Mouse (Mus musculus) embryonic stem cell, embryonic (primary cell): ENCODE measurements around the gene Rab11fip4.

Experiments used
- CTCF ChIA-PET, 4 experiments: fragments of 300-600 bp in 2 of 4; fragments of 350-600 bp in 2 of 4; sonication (Branson Sonifier 250); formaldehyde crosslinking; loops; one replicate each; lab custom pipeline; 2022; ENCODE audit warnings: inconsistent platforms in 2 of 4; lab: Charles Lee
- POLR2A ChIA-PET, 4 experiments: fragments of 300-600 bp in 2 of 4; fragments of 350-600 bp in 2 of 4; sonication (Branson Sonifier 250); formaldehyde crosslinking; loops; one replicate each; lab custom pipeline; 2022; ENCODE audit warnings: antibody characterized with exemption in 4 of 4, inconsistent platforms in 1 of 4; lab: Charles Lee

The Rab11fip4 gene

GRCm38 (mm10) chr11:79698542-79698941 is 107.5 kb downstream of the Rab11fip4 start:
- POLR2A ChIA-PET = interaction anchor here in 2 of 4 experiments (0.5 to 2.2 kb wide), 6 partner anchors 14 to 264 kb away, joined by 3 to 5 read pairs (median 4); partner anchors contain the start of gene Utp6 (in 1 of the 2)
- CTCF ChIA-PET = interaction anchor here in 1 of 4 experiments (1.1 kb wide), 1 partner anchor 11 kb away, joined by 3 read pairs; no protein-coding TSS in a partner anchor

DNA sequence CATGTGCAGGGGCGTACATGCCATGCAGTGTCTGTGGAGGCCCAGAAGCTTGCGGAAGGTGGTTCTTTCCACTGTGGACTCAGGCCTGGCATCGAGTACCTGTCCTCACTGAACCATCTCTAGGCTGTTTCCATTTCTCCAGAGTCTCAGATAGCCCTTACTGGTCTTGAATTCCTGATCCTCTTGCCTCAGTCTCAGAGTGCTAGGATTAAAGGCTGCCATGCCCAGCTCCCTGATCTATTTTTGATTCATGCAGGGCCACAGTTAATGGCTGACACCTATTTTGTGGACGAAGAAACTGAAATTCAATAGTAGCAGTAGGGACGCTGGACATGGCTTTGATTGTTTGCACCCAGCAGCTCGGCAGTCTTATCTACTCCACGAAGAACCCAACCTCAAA is 110.5 kb downstream of the Rab11fip4 start:
- ChIA-PET CTCF (interaction anchor here in 2 of 4 experiments (0.5 to 1.4 kb wide), 2 partner anchors 11 to 404 kb away, joined by 4 read pairs; no protein-coding TSS in a partner anchor), POLR2A (interaction anchor here in 3 of 4 experiments (0.5 to 1.4 kb wide), 18 partner anchors 9 to 919 kb away, joined by 3 to 10 read pairs (median 3); no protein-coding TSS in a partner anchor)

DNA sequence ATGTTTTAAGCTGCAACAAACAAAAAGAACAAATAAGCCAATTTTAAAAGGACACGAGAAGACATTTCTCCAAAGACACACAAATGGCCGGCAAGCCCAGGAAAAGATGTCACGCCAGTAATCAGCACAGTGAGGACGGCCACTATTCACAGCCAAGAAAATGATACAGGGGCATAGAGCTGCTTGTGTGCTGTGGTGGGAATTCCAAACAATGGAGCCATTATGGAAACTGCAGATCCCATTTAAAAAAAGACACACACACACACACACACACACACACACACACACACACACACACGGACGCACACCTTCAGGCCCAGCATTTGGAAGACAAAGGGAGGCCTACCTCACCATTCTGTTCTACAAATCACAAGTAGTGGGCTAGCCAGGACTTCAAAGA is 111.1 kb downstream of the Rab11fip4 start:
- POLR2A ChIA-PET = interaction anchor here in 3 of 4 experiments (0.5 to 1.4 kb wide), 17 partner anchors 9 to 919 kb away, joined by 3 to 10 read pairs (median 3); no protein-coding TSS in a partner anchor
- CTCF ChIA-PET = interaction anchor here in 1 of 4 experiments (1.4 kb wide), 1 partner anchor 12 kb away, joined by 4 read pairs; no protein-coding TSS in a partner anchor

DNA sequence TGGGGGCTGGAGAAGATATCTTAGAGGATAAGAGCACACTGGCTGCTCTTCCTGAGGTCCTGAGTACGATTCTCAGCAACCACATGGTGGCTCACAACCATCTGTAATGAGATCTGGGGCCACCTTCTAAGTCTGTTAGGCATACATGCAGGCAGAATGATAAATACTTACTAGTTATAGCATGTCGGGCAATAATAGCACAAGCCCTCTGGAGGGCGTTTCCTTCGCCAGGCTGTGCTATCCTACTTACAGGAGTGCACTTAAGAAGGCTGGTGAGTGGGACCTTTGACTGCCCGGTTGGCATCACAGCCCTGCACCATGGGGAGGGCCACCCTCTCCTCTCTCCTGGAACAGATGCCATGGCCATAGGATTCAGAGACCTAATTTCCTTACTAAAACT is 112.4 kb downstream of the Rab11fip4 start:
- ChIA-PET CTCF (interaction anchor here in 2 of 4 experiments (0.6 to 2.6 kb wide), 11 partner anchors 8 to 217 kb away, joined by 3 to 12 read pairs (median 7); no protein-coding TSS in a partner anchor), POLR2A (interaction anchor here in 3 of 4 experiments (0.7 to 3.5 kb wide), 17 partner anchors 8 to 259 kb away, joined by 3 to 17 read pairs (median 7); partner anchors contain the start of gene Utp6 (in 1 of the 3))

DNA sequence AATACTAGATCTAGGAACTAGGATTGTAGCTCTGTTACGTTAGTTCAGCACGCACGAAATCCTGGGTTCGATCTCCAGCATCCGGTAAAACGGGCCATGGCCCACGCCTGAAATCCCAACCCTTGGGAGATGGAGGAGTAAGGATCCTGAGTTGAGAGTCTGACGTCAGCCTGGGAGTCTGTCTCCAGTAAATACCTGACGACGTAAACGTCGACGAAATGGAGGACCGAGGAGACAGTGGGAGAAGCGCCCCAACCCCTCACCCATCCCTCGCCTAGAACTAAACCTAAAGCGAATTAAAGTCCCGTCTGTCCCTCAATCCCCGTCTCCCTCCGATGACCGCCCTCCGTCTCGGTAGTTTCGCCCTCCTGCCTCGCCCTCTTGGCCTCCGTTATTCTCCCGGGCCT is 112.9 kb downstream of the Rab11fip4 start:
- ChIA-PET POLR2A (interaction anchor here in 3 of 4 experiments (0.5 to 3.5 kb wide), 65 partner anchors 8 to 325 kb away, joined by 3 to 17 read pairs (median 5); partner anchors contain the start of gene Utp6 (in 3 of the 3)), CTCF (interaction anchor here (0.6 to 2.6 kb wide), 19 partner anchors 9 to 685 kb away, joined by 3 to 12 read pairs (median 3); partner anchors contain the start of genes Rab11fip4 (in 1 of the 4) and Utp6 (in 1 of the 4))

- ChIA-PET CTCF (interaction anchor here (0.6 to 2.6 kb wide), 22 partner anchors 9 to 685 kb away, joined by 3 to 12 read pairs (median 4); partner anchors contain the start of genes Rab11fip4 (in 1 of the 4) and Utp6 (in 1 of the 4)), POLR2A (interaction anchor here in 3 of 4 experiments (0.5 to 3.5 kb wide), 73 partner anchors 9 to 324 kb away, joined by 3 to 17 read pairs (median 4); partner anchors contain the start of gene Utp6 (in 3 of the 3))
Observed at GRCm38 (mm10) chr11:79704318-79705150, 113.5 kb downstream of the Rab11fip4 start.

DNA sequence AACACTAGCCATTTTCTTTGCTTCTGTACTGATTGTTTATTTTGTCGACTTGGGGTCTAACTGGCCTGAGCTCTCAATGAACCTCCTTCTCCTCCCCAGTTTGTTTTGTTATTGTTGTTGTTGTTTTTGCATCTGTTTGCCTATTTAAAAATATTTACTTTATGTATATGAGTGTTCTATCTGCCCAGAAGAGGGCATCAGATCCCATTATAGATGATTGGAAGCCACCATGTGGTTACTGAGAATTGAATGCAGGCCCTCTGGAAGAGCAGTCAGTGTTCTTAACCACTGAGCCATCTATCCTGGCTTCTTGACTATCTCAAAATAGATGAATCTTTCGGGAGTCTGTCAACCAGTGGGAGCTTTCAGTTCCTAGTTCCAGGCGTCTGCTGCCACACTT is 116.1 kb downstream of the Rab11fip4 start:
- CTCF ChIA-PET = interaction anchor here in 1 of 4 experiments (1.1 kb wide), 1 partner anchor 213 kb away, joined by 3 read pairs; no protein-coding TSS in a partner anchor
- POLR2A ChIA-PET = interaction anchor here in 1 of 4 experiments (0.6 to 1.1 kb wide), 2 partner anchors 77 to 301 kb away, joined by 3 to 4 read pairs; no protein-coding TSS in a partner anchor

DNA sequence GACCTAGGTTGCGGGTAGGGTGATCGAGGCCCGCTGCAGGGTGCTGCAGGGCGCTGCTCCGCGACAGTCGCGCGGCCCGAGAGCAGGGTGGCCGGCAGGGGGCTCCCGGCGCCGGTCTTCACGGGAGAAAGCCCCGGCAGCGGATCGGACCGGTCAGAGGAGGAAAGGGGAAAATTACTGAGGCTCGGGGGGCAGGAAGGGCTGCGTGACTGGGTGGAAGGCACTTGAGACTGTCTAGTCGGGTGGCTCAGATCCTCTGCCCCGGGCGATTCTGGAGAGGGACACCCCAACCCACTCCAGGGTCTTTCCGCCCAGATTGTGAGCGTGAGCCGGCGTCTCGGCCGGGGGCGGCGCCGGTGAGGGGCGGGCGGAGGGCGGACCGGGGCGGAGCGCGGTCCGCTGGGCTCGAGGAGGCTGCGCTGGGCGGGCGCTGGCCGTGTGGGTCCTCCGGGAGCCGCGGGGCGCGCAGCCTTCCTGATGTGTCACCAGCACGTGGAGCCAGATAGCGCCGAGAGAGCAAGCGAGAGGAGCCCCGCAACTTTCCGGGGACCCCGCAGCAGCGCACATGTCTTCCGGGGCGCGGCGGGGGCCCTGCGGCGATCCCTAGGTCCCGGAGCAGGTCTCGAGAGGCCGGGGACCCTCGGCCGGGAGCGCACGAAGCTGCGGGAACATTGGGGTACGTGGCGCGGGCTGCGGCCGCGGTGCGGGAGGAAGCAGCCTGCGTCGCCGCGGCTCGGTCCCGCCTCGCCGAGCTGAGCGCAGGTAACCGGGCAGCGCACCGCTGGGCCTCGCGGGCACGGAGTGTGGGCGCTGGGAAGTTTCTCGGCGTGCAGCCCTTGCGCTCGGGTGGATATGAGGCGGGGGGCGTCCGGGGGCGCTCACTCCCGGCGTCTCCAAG is 120.1 kb downstream of the Rab11fip4 start:
- ChIA-PET POLR2A (interaction anchor here in 3 of 4 experiments (0.9 to 2.1 kb wide), 7 partner anchors 9 to 73 kb away, joined by 3 to 9 read pairs (median 3); no protein-coding TSS in a partner anchor), CTCF (interaction anchor here in 2 of 4 experiments (0.5 to 1.7 kb wide), 2 partner anchors 82 to 98 kb away, joined by 3 to 8 read pairs; no protein-coding TSS in a partner anchor)

- POLR2A ChIA-PET = interaction anchor here (0.6 to 2.9 kb wide), 14 partner anchors 7 to 907 kb away, joined by 3 to 16 read pairs (median 4); no protein-coding TSS in a partner anchor
- CTCF ChIA-PET = interaction anchor here in 2 of 4 experiments (0.5 to 2.1 kb wide), 3 partner anchors 81 to 209 kb away, joined by 3 to 9 read pairs (median 8); no protein-coding TSS in a partner anchor
Observed at GRCm38 (mm10) chr11:79711766-79712369, 120.9 kb downstream of the Rab11fip4 start.

- POLR2A ChIA-PET = interaction anchor here in 3 of 4 experiments (0.7 to 2.9 kb wide), 16 partner anchors 9 to 207 kb away, joined by 3 to 16 read pairs (median 4); no protein-coding TSS in a partner anchor
Observed at GRCm38 (mm10) chr11:79713184-79713583, 122.2 kb downstream of the Rab11fip4 start.

DNA sequence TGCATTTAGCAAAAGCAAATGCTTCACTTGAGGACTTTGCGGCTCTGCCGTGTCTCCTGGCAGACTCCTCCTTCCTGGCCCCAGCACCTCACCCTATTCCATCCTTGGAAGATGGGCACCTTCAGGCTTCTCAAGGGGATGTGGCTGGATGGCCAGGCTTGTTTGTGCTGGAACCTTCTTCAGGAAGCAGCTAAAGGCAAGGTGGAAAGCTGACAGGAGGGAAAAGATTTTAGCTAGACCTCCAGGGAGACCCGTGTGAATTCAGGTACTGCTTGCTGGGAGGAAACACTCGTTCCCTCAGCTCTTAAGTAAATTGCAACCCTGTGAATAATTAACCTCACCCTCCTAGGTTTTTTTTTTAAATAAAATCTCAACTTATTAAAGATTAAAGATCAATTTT is 122.7 kb downstream of the Rab11fip4 start:
- POLR2A ChIA-PET = interaction anchor here in 3 of 4 experiments (0.6 to 2.9 kb wide), 17 partner anchors 9 to 206 kb away, joined by 3 to 16 read pairs (median 4); no protein-coding TSS in a partner anchor

More at GRCm38 (mm10) chr11:79713184-79713583, 122.2 kb downstream of the Rab11fip4 start:
- CTCF ChIA-PET = interaction anchor here in 3 of 4 experiments (0.7 to 2.7 kb wide), 7 partner anchors 18 to 1128 kb away, joined by 3 to 17 read pairs (median 5); no protein-coding TSS in a partner anchor

DNA sequence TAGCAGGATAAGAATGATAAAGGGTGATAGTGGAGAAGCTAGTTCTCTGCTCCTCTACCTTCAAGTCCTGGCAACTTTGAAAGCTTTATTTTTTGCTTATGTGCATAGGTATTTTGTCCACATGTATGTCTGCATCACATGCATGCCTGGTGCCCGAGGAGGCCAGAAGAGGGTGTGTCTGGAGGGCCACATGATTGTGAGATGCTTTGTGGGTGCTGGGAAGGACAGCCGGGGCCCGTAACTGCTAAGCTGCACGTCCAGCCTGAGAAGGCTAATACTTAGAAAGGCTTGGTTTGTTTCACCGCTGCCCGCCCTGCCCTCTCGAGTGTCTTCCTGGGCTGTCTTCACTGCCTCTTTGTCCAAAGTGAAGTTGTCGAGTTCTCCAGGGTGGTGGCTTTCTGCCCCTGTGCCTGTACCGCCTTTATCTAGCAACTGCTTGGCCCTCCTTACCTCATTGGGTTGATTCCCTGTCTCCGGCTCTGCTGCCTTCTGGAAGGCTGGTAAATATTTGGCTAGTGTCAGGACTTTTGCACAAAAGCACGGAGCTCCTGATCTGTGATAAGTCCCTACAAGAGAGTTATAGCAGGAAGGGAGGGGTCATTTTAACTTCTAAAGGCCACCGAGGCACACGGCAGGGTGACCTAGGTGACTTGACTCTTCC is 123.2 kb downstream of the Rab11fip4 start:
- POLR2A ChIA-PET = interaction anchor here in 3 of 4 experiments (0.6 to 2.9 kb wide), 18 partner anchors 8 to 206 kb away, joined by 3 to 16 read pairs (median 4); no protein-coding TSS in a partner anchor
- CTCF ChIA-PET = interaction anchor here in 3 of 4 experiments (0.6 to 2.7 kb wide), 6 partner anchors 78 to 206 kb away, joined by 3 to 17 read pairs (median 4); no protein-coding TSS in a partner anchor

More for the DNA sequence above, 122.7 kb downstream of the Rab11fip4 start:
- CTCF ChIA-PET = interaction anchor here in 3 of 4 experiments (0.6 to 2.7 kb wide), 7 partner anchors 27 to 207 kb away, joined by 3 to 17 read pairs (median 5); no protein-coding TSS in a partner anchor

GRCm38 (mm10) chr11:79714743-79715110 is 123.7 kb downstream of the Rab11fip4 start:
- CTCF ChIA-PET = interaction anchor here in 3 of 4 experiments (0.7 to 2.7 kb wide), 9 partner anchors 10 to 206 kb away, joined by 3 to 17 read pairs (median 4); no protein-coding TSS in a partner anchor

GRCm38 (mm10) chr11:79715316-79715715 is 124.3 kb downstream of the Rab11fip4 start:
- CTCF ChIA-PET = interaction anchor here (0.7 to 2.7 kb wide), 13 partner anchors 11 to 355 kb away, joined by 3 to 17 read pairs (median 5); no protein-coding TSS in a partner anchor
- POLR2A ChIA-PET = interaction anchor here in 3 of 4 experiments (0.7 to 2.9 kb wide), 13 partner anchors 9 to 382 kb away, joined by 3 to 8 read pairs (median 3); no protein-coding TSS in a partner anchor

More at GRCm38 (mm10) chr11:79714743-79715110, 123.7 kb downstream of the Rab11fip4 start:
- POLR2A ChIA-PET = interaction anchor here in 3 of 4 experiments (0.8 to 2.9 kb wide), 14 partner anchors 9 to 78 kb away, joined by 3 to 16 read pairs (median 4); no protein-coding TSS in a partner anchor
